Mouse (Mus musculus) embryo, embryonic 10 days (tissue): Measurements from ENCODE around the gene Smad6.

Experiments used
- DNase-seq: peaks from one replicate; pipeline ENCODE4 v3.0.0-alpha.2; 2015; ENCODE audit warnings: low spot score

Gene Smad6

GRCm38 (mm10) chr9:64021853-64022561, at the start of gene Smad6:
Gene Smad6 (minus strand): TSS chr9:64022059.
- DNase-seq: peak; percentile 97

DNA sequence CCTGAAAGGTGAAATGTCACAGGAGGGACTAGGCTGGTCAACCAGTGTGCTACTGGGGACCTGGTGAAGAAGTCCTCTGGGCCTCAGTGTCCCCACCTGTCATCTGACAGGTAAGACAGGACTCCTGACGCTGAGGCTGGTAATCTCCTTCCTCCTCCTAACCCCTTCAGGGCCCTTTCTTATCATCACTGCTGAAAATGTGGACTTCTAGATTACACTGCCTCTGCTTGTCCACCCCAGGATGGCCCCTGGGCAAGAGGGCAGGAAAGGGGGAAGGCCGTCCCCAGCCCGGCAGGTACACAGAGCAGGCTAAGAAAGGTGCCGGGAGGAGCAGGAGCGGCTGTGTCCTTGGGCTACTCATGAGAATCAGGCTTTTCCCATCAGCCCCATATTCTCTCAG, 48.8 kb upstream of the Smad6 start:
- no peak for DNase-seq

DNA sequence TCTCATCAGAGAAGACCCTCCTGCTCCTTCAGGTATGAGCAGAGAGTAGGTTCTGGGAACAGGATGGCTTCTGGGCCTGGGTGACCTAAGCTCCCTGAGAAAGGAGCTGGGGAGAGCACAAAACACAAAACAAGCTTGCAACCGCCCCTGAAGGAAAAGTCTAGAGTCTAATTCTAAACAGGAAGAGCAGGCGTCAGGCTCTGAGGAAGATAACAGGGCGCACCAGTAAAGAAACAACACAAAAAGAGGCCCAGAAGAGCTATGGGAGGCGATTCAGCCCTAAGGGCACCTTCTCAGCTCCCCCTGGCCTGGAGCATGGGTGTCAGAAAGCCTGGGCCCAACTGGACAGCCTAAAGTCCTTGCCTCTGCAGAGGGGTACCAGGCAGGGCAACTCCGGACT, 47.3 kb upstream of the Smad6 start:
- no peak for DNase-seq

- no peak for DNase-seq
Measured at GRCm38 (mm10) chr9:64068571-64068970, 46.7 kb upstream of the Smad6 start.

DNA sequence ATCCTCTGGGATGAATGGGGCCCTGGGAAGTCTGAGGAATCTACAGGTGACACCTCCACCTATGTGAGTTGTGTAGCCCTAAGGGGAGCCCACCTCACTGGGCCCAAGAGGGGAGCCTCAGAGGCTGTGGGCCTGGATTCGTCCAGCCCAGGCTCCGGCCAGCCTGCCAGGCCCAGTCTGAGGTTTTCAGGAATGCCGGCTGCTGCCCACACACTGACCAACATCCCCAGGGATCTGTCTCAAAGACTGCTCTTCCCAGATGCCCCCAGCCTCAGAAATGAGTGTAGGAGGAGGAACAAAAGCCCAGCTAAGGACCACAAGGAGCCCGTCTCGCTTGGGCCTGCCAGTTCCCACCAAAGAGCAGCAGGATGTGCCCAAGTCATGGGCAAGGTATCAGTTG, 45.9 kb upstream of the Smad6 start:
- DNase-seq: no peak

DNA sequence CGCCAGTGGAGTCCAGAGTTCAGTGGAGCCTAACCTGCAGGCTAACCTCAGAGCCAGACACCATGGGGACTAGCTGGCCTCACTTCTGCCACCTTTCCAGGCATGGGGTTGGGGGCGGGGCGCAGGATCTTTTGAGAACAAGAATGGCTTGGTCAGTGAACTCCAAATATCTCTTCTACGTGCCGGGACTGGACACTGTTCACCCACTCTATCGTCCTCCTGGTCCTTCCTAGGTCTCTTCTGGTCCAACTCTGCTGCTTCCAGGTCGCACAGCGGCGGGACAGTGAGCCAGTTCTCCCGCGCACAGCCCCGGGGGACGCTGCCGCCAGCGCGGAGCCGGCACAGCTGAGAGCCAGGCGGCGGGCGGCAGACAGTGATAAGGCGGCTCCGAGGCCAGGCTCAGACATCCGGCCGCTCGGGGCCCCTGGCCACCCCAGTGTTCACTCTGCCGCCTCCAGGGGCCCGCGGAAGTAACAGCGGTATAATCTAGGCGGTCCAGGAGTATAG, 38.2 kb upstream of the Smad6 start:
- DNase-seq: peak; percentile 67

DNA sequence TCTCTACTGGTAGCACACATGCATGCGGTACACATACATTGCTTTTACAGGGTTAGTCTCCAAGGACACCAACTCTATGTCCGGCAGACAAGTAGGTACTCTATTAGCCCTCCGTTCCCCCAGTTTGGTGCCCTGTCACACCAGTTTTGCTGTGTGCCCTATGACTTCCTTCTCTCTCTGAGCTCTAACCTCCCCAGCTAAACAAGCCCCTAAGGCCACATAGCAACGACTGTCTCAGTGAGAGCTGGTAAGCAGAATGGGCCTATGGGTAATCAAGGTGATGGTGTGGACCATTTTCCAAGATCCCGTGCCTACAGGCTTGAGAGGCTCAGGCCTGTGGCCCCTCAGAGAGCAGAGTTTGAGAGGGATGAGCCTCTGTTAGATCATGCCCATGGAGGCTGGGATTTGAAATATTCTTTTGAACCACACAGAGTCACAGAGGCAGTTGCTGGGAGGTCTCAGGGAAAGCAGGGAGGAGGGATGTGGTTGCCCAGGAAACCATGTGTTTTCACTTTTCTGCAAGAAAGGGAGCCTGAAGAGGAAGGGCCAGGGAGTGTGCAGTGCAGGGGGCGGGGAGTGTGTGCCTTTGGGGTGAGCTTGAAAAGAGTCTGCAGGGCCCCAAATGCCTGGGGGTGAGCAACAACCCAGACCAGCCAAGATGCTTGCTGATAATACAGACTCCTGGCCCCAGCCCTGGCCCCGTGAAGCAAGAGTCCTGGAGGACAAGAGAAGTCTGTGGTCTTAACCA, 36.2 kb upstream of the Smad6 start:
- DNase-seq: peak; percentile 82

- DNase-seq: no peak
Measured at GRCm38 (mm10) chr9:64055162-64055561, 33.3 kb upstream of the Smad6 start.

DNA sequence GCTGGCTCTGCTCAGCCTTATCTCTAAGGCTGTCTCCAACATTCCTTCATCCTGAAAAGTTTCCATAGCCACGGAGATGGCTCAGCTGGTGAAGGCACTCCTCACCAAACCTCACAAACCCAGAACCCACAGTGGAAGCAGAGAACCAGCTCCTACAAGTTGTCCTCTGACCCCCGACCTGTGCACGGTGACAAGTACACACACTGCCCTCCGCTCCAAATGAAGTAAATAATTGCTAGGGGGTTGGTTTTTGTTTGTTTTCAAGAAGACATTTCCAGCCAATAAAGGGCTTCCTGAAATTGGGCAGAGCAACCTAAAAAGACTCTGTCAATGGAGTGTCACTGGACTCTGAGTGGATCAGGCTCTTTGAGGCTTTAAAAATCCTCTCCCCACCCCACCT, 31.9 kb upstream of the Smad6 start:
- no peak for DNase-seq

DNA sequence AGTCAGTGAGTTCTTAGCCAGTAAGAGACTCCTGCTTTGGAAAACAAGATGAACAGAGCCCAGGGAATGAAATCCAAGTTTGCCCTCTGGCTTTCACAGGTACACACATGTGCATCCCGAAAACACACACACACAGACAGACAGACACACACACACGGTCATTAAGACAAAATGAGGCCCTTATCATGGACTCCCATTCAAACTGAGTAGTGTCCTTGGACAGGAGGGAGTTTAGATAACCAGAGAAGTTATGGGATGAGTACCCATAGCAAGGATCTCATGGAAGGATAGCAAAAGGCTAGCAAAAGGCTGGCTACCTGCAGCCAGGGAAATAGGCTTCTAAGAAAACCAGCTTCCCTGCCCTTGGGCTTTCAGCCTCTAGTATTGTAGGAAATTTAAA, 29.4 kb upstream of the Smad6 start:
- DNase-seq: no peak

DNA sequence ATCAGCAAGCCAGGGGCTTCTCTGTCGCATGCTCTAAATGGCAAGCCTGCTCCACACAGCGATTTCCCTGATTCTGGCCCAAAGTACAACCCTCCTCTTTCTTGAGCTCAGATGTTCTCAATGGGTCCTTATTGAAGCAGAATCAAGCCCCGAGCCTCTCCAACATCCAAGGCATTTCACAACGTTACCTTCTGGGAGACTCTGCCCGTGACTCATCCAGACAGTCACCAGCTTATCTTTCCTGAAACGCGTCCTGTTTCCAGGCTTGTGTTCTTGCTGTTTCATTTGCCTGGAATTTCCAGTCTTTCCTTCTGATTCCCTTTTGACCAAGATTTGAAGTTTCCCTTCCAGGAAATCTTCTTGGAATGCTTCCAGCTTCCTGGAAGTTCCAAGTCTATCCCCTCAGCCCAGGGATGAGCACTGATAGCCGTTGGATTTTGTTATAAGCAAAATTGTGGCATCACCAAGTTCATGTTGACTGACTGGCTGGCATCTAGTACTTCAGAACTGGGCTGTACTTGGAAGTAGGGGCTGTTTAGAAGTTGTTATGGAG, 28.7 kb upstream of the Smad6 start:
- DNase-seq: no peak

DNA sequence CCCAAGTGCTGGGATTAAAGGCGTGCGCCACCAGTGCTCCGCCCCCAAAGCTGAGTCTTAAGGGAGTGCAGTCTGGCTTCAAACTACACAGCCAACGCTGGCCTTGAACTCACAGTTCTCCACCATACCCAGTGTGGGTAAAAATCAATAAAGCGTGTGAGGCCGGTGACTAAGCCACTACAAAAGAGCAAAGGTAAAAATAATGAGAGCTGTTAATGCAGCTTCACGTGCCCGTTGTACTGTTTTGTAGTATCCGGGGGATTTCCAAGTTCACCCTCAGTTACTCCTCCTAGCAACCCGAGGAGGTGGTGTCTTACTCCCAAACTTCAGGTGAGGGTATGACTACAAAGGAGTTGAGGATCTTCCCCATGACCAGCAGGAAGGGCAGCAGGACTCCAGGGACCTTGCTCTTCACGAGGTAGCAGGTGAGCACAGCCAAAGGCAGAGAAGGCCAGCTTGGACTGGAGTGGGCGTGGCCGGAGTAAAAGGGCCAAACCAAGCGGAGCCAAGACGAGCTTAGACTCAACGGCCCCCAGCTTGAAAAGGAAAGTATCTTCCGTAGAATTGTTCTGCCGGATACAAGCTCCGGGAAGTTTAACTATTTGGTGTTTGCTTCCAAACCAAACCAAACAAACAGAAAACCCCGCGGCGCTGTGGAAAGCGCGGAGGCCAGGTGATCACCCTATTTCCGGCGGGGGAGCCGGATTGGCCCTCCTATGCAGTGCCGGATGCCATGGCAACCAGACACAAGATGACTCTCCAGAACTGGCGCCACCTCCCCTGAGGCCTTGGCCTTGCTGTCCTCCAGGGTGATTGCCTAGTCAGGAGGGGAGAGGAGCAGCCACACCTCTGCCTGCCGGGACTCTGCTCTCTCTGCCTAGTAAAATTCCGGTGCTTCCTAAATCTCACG, 27.9 kb upstream of the Smad6 start:
- DNase-seq: peak; percentile 91

GRCm38 (mm10) chr9:64045117-64045890, 23.4 kb upstream of the Smad6 start:
- DNase-seq: peak; percentile 69

DNA sequence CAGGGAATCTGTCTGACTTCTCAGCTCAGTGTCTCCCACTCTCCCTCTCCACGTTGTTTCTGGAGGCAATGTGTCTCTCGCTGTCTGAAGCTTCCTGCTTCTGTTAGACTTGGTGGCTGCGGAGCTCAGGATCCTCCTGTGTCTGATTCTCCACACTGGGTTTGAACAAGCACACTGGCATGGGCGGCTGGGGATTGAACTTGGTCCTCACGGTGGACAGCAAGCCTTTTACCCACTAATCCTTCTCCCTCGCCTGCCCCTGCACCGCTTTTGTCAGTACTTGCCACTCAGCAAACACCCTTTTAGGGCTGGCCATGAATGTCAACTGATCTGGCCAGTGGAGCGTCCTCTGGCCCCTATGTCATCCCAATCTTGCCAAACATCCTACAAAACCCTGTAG, 22.5 kb upstream of the Smad6 start:
- no peak for DNase-seq

DNA sequence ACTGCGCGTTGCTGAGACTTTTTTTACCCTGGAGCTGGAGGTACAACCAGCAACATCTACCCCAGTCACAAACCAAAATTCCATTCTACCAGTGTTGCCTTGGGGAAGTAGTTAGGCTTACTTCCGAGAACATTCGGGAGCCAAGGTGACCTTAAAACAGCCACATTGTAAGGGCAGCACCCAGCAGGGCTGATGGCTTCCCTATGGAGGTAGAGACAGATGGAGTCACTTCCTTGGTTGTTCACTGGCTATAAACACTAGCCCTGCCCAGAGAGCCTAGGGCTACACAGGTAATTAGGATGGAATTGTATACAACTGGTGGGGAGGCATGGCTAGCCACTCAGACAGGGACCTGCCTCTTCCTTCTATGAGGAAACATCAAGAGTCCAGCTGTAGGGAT, 21.1 kb upstream of the Smad6 start:
- no peak for DNase-seq

DNA sequence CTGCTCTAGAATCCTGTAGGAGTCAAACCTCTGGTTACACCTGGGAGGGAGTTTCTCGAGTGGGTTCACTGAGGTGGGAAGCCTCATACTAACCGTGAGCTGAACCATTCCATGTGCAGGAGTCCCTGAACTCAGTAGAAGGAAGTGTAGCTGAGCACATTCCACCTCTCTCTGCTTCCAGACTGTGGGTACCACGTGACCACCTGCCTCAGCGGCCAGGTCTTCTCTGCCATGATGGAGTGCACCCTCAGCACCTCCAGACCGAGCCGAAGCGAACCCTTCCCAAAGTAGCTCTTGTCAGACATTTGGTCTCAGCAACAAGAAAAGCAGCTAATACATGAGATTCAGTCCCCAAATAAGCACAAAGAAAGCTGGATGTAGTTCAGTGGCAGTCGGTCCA, 20.4 kb upstream of the Smad6 start:
- DNase-seq: no peak

- DNase-seq: no peak
Measured at GRCm38 (mm10) chr9:64029908-64030631, 8.2 kb upstream of the Smad6 start.

DNA sequence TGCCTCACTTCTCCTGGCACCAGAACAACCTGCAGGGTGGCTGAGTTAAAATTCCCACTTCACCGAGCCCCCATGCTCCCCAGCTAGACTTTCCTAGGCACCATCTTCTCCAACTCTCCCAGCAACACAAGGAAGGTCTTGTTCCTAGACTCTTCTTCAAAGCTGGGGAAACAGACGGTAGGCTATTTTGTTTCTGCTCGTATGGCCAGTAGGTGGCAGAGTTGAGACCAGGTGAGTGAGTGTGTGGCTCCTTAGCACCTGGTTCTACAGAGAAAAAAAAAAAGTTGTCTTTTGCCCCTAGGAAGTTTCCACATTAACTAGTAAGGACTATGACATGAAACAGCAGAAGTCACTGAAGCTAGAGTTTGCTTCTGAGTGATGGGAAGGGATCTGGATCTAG, 3.7 kb upstream of the Smad6 start:
- DNase-seq: peak; percentile 65

DNA sequence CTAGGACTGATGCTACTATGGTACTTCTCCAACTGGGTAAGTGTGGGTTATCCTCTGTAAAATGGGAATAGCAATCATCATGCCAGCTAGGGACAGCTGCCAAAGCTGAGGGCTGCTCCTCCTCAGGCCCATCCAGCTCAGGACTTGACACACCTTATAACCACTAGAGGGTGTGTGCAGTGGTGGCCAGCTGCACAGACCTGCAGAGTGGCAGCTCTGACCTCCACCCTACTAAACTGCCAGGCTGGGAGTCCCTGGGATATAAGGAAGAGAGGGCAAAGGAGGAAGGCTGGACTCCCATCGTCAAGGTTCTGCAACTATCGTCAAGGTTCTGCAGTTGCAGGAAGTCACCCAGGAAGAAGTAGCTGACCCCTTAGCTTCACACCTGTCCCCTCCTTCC, 3.1 kb upstream of the Smad6 start:
- peak; percentile 54 for DNase-seq

- DNase-seq: peak; percentile 97
Measured at GRCm38 (mm10) chr9:64022562-64023366, 905 bp upstream of the Smad6 start.
